36 mouse cellular contexts compared by ENCODE assay signal in the genomic region with DNA sequence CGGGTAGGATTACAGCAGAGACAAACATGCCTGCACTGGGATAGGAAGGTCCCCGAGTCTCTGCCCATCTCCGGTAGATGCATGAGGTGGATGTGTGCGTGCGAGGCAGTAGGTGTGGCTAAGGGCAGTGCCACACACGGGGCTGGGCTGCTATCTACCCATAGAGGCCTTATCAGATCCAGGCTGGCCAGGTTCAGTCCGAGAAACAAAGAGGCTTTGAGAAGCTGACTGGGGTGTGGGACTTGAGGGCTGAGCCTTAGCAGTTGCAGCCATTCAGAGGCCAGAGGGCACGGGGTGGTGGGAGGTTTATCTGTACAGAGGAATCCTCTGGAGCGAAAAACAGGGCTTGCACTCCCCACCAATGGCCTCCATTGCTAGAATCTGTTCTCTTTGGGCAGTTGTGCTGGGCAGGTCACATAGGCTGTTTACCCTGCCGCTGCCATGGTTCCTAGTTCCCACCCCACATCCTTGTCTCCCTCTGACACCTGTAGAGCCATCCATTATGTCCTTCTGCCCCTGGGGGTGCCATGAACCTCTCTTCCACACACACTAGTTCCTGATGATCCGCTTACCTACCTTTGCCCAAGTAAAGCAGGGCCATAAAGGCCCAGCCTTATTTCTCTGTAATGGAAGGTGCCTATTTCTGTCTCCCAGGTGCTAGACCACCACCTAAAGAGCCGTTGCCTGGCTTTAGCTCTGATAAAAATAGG. TPM values are rescaled to one million over a fixed set of nuclear protein-coding genes. Genes with fewer than 3 reads are reported as not detected.
DNase-seq lines count a peak whose midpoint lies in the region; ATAC-seq and TF ChIP-seq lines count a peak whose summit lies in the region.
"Had no signal": no experiment of that assay in that cellular context is flagged by ENCODE, and none has a peak within 500 bp of the region (broad histone marks: within the 10 kb centered on the region; RNA-seq: fewer than 3 reads in every experiment).

No protein-coding gene starts in this region.

- TF ChIP-seq POLR2A in small intestine, adult 2 months (IDR thresholded peaks at IDR 0.05; ENCODE audit: low read depth, low read length): no peak

- peaks cover 9% of the 10 kb centered on the region for H3K27me3 ChIP-seq in midbrain, embryonic 11.5 days (ENCODE audit: control insufficient read depth, insufficient read depth, low read length)
- H3K27me3 ChIP-seq in midbrain, embryonic 15.5 days (replicated peaks): peaks cover 21% of the 10 kb centered on the region
- peaks cover 4% of the 10 kb centered on the region for H3K27me3 ChIP-seq in intestine, embryonic 15.5 days (replicated peaks)
- H3K27me3 ChIP-seq in small intestine, adult 2 months (ENCODE audit: control insufficient read depth, insufficient read depth, low read length): no peaks in the 10 kb centered on the region
- peaks cover 4% of the 10 kb centered on the region; the same call in 1 of the 2 replicates for H3K27me3 ChIP-seq in stomach, embryonic 16.5 days (ENCODE audit: control insufficient read depth, insufficient read depth, low read length)
- H3K27me3 ChIP-seq in hindbrain, embryonic 12.5 days: peaks cover 68% of the 10 kb centered on the region

- H3K4me3 ChIP-seq in midbrain, embryonic 11.5 days (ENCODE audit: low read depth, low read length): no peak overlapping the region
- H3K4me3 ChIP-seq in midbrain, embryonic 15.5 days: no peak overlapping the region
- no peak overlapping the region for H3K4me3 ChIP-seq in intestine, embryonic 15.5 days (replicated peaks)
- no peak overlapping the region for H3K4me3 ChIP-seq in small intestine, adult 2 months (ENCODE audit: low read depth, low read length)
- no peak overlapping the region for H3K4me3 ChIP-seq in stomach, embryonic 16.5 days (replicated peaks; ENCODE audit: low read length)
- no peak overlapping the region for H3K4me3 ChIP-seq in hindbrain, embryonic 12.5 days
- H3K4me3 ChIP-seq: forebrain, embryonic 10.5 days; forebrain, embryonic 13.5 days; gastrocnemius, adult 2 months; hindbrain, embryonic 13.5 days had no signal

- no peak for ATAC-seq in midbrain, embryonic 11.5 days (ENCODE audit: low FRiP score)
- no peak for ATAC-seq in midbrain, embryonic 15.5 days (replicated peaks)
- ATAC-seq in intestine, embryonic 15.5 days: peak; percentile 92
- ATAC-seq in stomach, embryonic 16.5 days (ENCODE audit: insufficient read depth, low FRiP score): peak; percentile 83
- no peak for ATAC-seq in hindbrain, embryonic 12.5 days (ENCODE audit: low FRiP score)
- ATAC-seq: forebrain, embryonic 13.5 days; forebrain, postnatal 0 days; hindbrain, embryonic 16.5 days; Patski had no signal

- H3K4me1 ChIP-seq in midbrain, embryonic 11.5 days (ENCODE audit: control insufficient read depth, insufficient read depth, low read length): no peaks in the 10 kb centered on the region
- no peaks in the 10 kb centered on the region for H3K4me1 ChIP-seq in midbrain, embryonic 15.5 days
- peaks cover 8% of the 10 kb centered on the region for H3K4me1 ChIP-seq in intestine, embryonic 15.5 days (replicated peaks)
- H3K4me1 ChIP-seq in small intestine, adult 2 months (ENCODE audit: control insufficient read depth, insufficient read depth, insufficient read length, low read length): peaks cover 25% of the 10 kb centered on the region; the same call in 1 of the 2 replicates
- H3K4me1 ChIP-seq in stomach, embryonic 16.5 days (ENCODE audit: control insufficient read depth, insufficient read depth, low read length): no peaks in the 10 kb centered on the region
- no peaks in the 10 kb centered on the region for H3K4me1 ChIP-seq in hindbrain, embryonic 12.5 days
- H3K4me1 ChIP-seq: forebrain, embryonic 10.5 days; forebrain, embryonic 13.5 days; hindbrain, embryonic 13.5 days had no signal

- H3K27ac ChIP-seq in midbrain, embryonic 11.5 days (ENCODE audit: low read depth, low read length): no peak overlapping the region
- no peak overlapping the region for H3K27ac ChIP-seq in midbrain, embryonic 15.5 days
- H3K27ac ChIP-seq in intestine, embryonic 15.5 days: peak overlapping the region; percentile 77
- H3K27ac ChIP-seq in small intestine, adult 2 months (ENCODE audit: insufficient read depth, low read depth, low read length): peak overlapping the region; percentile 82
- H3K27ac ChIP-seq in stomach, embryonic 16.5 days (ENCODE audit: low read length): peak overlapping the region; percentile 41
- H3K27ac ChIP-seq in hindbrain, embryonic 12.5 days: no peak overlapping the region
- H3K27ac ChIP-seq: forebrain, embryonic 10.5 days; forebrain, embryonic 13.5 days; gastrocnemius, adult 2 months; hindbrain, embryonic 13.5 days had no signal

- H3K4me2 ChIP-seq in midbrain, embryonic 11.5 days: no peak overlapping the region
- H3K4me2 ChIP-seq in midbrain, embryonic 15.5 days: no peak overlapping the region
- peak overlapping the region; percentile 22; the same call in 1 of the 2 replicates for H3K4me2 ChIP-seq in intestine, embryonic 15.5 days (replicated peaks)
- H3K4me2 ChIP-seq in stomach, embryonic 16.5 days (ENCODE audit: low read depth, low read length): no peak overlapping the region
- no peak overlapping the region for H3K4me2 ChIP-seq in hindbrain, embryonic 12.5 days (replicated peaks)
- H3K4me2 ChIP-seq: forebrain, embryonic 13.5 days; heart, embryonic 11.5 days; hindbrain, embryonic 13.5 days had no signal

- peak; percentile 69 for DNase-seq in midbrain, embryonic 11.5 days (ENCODE audit: low spot score, missing footprints)
- no peak for DNase-seq in adrenal gland, postnatal 25 days
- DNase-seq in cerebellum, adult 9-11 months: no peak
- DNase-seq: adrenal gland, postnatal 10 days; B cell, adult 2 months; cerebellum, adult 11 months; cerebellum, adult 8-10 months; cerebellum, postnatal 14 days; forebrain, postnatal 0 days; gastrocnemius, adult 2 months; gastrocnemius, postnatal 14 days; heart, adult 11 months had no signal

- 60% methylated on average over 12 of the region's 12 CpGs for WGBS in midbrain, embryonic 11.5 days
- WGBS in midbrain, embryonic 15.5 days: 57% methylated on average over 12 of the region's 12 CpGs
- WGBS in intestine, embryonic 15.5 days: 30% methylated on average over 12 of the region's 12 CpGs
- WGBS in small intestine, adult 2 months: 16% methylated on average over 12 of the region's 12 CpGs
- WGBS in stomach, embryonic 16.5 days: 47% methylated on average over 12 of the region's 12 CpGs
- WGBS in hindbrain, embryonic 12.5 days: 58% methylated on average over 12 of the region's 12 CpGs

- H3K36me3 ChIP-seq in midbrain, embryonic 11.5 days (ENCODE audit: control insufficient read depth, insufficient read depth, low read length): no peaks in the 10 kb centered on the region
- no peaks in the 10 kb centered on the region for H3K36me3 ChIP-seq in midbrain, embryonic 15.5 days (replicated peaks)
- H3K36me3 ChIP-seq in intestine, embryonic 15.5 days: 0 out of 2 replicates have a peak, but pooled peaks cover 3% of the 10 kb centered on the region
- peaks cover 20% of the 10 kb centered on the region for H3K36me3 ChIP-seq in small intestine, adult 2 months (ENCODE audit: control insufficient read depth, insufficient read depth, low read length)
- no peaks in the 10 kb centered on the region for H3K36me3 ChIP-seq in stomach, embryonic 16.5 days (ENCODE audit: control insufficient read depth, insufficient read depth, low read length)
- no peaks in the 10 kb centered on the region for H3K36me3 ChIP-seq in hindbrain, embryonic 12.5 days
- H3K36me3 ChIP-seq: forebrain, embryonic 10.5 days; G1E; hindbrain, embryonic 13.5 days had no signal

- no peak for TF ChIP-seq CTCF in small intestine, adult 2 months (IDR thresholded peaks at IDR 0.05; ENCODE audit: extremely low read depth, insufficient read length, insufficient replicate concordance, low read depth, low read length)

- no peaks in the 10 kb centered on the region for H3K9me3 ChIP-seq in midbrain, embryonic 11.5 days (ENCODE audit: control insufficient read depth, low read length)
- no peaks in the 10 kb centered on the region for H3K9me3 ChIP-seq in midbrain, embryonic 15.5 days
- H3K9me3 ChIP-seq in intestine, embryonic 15.5 days: no peaks in the 10 kb centered on the region
- no peaks in the 10 kb centered on the region for H3K9me3 ChIP-seq in stomach, embryonic 16.5 days (replicated peaks; ENCODE audit: control insufficient read depth, low read length)
- H3K9me3 ChIP-seq in hindbrain, embryonic 12.5 days (replicated peaks): no peaks in the 10 kb centered on the region
- H3K9me3 ChIP-seq: forebrain, embryonic 10.5 days; forebrain, embryonic 13.5 days; G1E; hindbrain, embryonic 13.5 days had no signal

- H3K9ac ChIP-seq in midbrain, embryonic 11.5 days (ENCODE audit: low read length): no peak overlapping the region
- H3K9ac ChIP-seq in midbrain, embryonic 15.5 days: no peak overlapping the region
- no peak overlapping the region for H3K9ac ChIP-seq in intestine, embryonic 15.5 days
- no peak overlapping the region for H3K9ac ChIP-seq in stomach, embryonic 16.5 days (ENCODE audit: low read length)
- no peak overlapping the region for H3K9ac ChIP-seq in hindbrain, embryonic 12.5 days
- H3K9ac ChIP-seq: forebrain, embryonic 13.5 days; forebrain, postnatal 0 days; hindbrain, embryonic 13.5 days had no signal

RNA-seq across cellular contexts. Expression of a gene that starts 6.4 kb away (rescaled TPM):
- polyA plus RNA-seq in midbrain, embryonic 11.5 days (2014; fragmentation: Nextera tagmentation; extraction: Ambion mirVana): 0.03 and 0.04 TPM in 2 replicates
- 0.90 and 0.93 TPM in 2 replicates for polyA plus RNA-seq in midbrain, embryonic 15.5 days (2015; fragmentation: Nextera tagmentation; extraction: Ambion mirVana)
- polyA plus RNA-seq in intestine, embryonic 15.5 days (2015; fragmentation: Nextera tagmentation; extraction: Ambion mirVana): 0.08 and 0.19 TPM in 2 replicates
- polyA plus RNA-seq in small intestine, adult 2 months (2012; rRNA removed): 0.03 and 0.15 TPM in 2 replicates
- polyA plus RNA-seq in stomach, embryonic 16.5 days (2015; fragmentation: Nextera tagmentation; extraction: Ambion mirVana): 0.05 and 0.07 TPM in 2 replicates
- 0.06 TPM in 1 of 2 replicates, not detected in the other for total RNA-seq in adrenal gland, postnatal 25 days (2021)
- polyA plus RNA-seq in hindbrain, embryonic 12.5 days (2016; fragmentation: Nextera tagmentation; extraction: Ambion mirVana): 0.85 and 1.9 TPM in 2 replicates
- total RNA-seq: adrenal gland, adult 18-20 months; adrenal gland, postnatal 10 days; adrenal gland, postnatal 4 days; gastrocnemius, adult 2 months; gastrocnemius, postnatal 14 days; gastrocnemius, postnatal 4 days; heart, adult 8-10 months; heart, postnatal 25 days; hematopoietic stem cell, adult 5-6 weeks had no signal
- polyA plus RNA-seq: embryonic facial prominence, embryonic 11.5 days; G1E; heart, embryonic 11.5 days; heart, embryonic 14.5 days; heart, postnatal 0 days; Patski had no signal

RNA-seq across cellular contexts. Expression of a gene that starts 9.7 kb away (rescaled TPM):
- polyA plus RNA-seq in midbrain, embryonic 11.5 days (2014; fragmentation: Nextera tagmentation; extraction: Ambion mirVana): 0.22 TPM in 1 of 2 replicates, not detected in the other
- 0.10 and 0.11 TPM in 2 replicates for polyA plus RNA-seq in midbrain, embryonic 15.5 days (2015; fragmentation: Nextera tagmentation; extraction: Ambion mirVana)
- polyA plus RNA-seq in intestine, embryonic 15.5 days (2015; fragmentation: Nextera tagmentation; extraction: Ambion mirVana): 29.1 and 30.9 TPM in 2 replicates
- polyA plus RNA-seq in small intestine, adult 2 months (2012; rRNA removed): 67.5 and 198 TPM in 2 replicates
- 19.0 and 22.0 TPM in 2 replicates for polyA plus RNA-seq in stomach, embryonic 16.5 days (2015; fragmentation: Nextera tagmentation; extraction: Ambion mirVana)
- 0.24 TPM in 1 of 2 replicates, not detected in the other for total RNA-seq in adrenal gland, postnatal 25 days (2021)
- polyA plus RNA-seq in hindbrain, embryonic 12.5 days (2016; fragmentation: Nextera tagmentation; extraction: Ambion mirVana): 0.14 and 0.83 TPM in 2 replicates
- total RNA-seq: CH12.LX; hematopoietic stem cell, adult 5-6 weeks had no signal
- polyA plus RNA-seq: embryonic facial prominence, embryonic 11.5 days; forebrain, embryonic 10.5 days had no signal

RNA-seq across cellular contexts. Expression of a gene that starts 48.9 kb away (rescaled TPM):
- 0.19 TPM in 1 of 2 replicates, not detected in the other for polyA plus RNA-seq in midbrain, embryonic 11.5 days (2014; fragmentation: Nextera tagmentation; extraction: Ambion mirVana)
- 0.38 and 0.72 TPM in 2 replicates for polyA plus RNA-seq in midbrain, embryonic 15.5 days (2015; fragmentation: Nextera tagmentation; extraction: Ambion mirVana)
- 1.7 and 3.0 TPM in 2 replicates for polyA plus RNA-seq in intestine, embryonic 15.5 days (2015; fragmentation: Nextera tagmentation; extraction: Ambion mirVana)
- 0.86 and 1.1 TPM in 2 replicates for polyA plus RNA-seq in small intestine, adult 2 months (2012; rRNA removed)
- 1.4 and 1.9 TPM in 2 replicates for polyA plus RNA-seq in stomach, embryonic 16.5 days (2015; fragmentation: Nextera tagmentation; extraction: Ambion mirVana)
- 2.2 TPM in 1 of 2 replicates, not detected in the other for total RNA-seq in adrenal gland, postnatal 25 days (2021)
- 1.6 and 2.8 TPM in 2 replicates for polyA plus RNA-seq in hindbrain, embryonic 12.5 days (2016; fragmentation: Nextera tagmentation; extraction: Ambion mirVana)
- total RNA-seq: forebrain, postnatal 0 days; G1E; gastrocnemius, adult 2 months; gastrocnemius, postnatal 14 days; gastrocnemius, postnatal 4 days; heart, adult 8-10 months; heart, postnatal 25 days; hematopoietic stem cell, adult 5-6 weeks had no signal
- polyA plus RNA-seq: embryonic facial prominence, embryonic 14.5 days; forebrain, embryonic 10.5 days; forebrain, embryonic 13.5 days; forebrain, postnatal 0 days; G1E; heart, embryonic 11.5 days; heart, embryonic 14.5 days; heart, postnatal 0 days; Patski had no signal

RNA-seq across cellular contexts. Expression of a gene that starts 56.6 kb away (rescaled TPM):
- 0.41 and 0.69 TPM in 2 replicates for polyA plus RNA-seq in midbrain, embryonic 11.5 days (2014; fragmentation: Nextera tagmentation; extraction: Ambion mirVana)
- polyA plus RNA-seq in midbrain, embryonic 15.5 days (2015; fragmentation: Nextera tagmentation; extraction: Ambion mirVana): 1.8 TPM in 2 replicates
- 2.2 and 2.9 TPM in 2 replicates for polyA plus RNA-seq in intestine, embryonic 15.5 days (2015; fragmentation: Nextera tagmentation; extraction: Ambion mirVana)
- polyA plus RNA-seq in small intestine, adult 2 months (2012; rRNA removed): 2.0 and 5.2 TPM in 2 replicates
- 0.15 and 0.44 TPM in 2 replicates for polyA plus RNA-seq in stomach, embryonic 16.5 days (2015; fragmentation: Nextera tagmentation; extraction: Ambion mirVana)
- 1.7 and 1.8 TPM in 2 replicates for total RNA-seq in adrenal gland, postnatal 25 days (2021)
- polyA plus RNA-seq in hindbrain, embryonic 12.5 days (2016; fragmentation: Nextera tagmentation; extraction: Ambion mirVana): 7.0 and 7.6 TPM in 2 replicates
- total RNA-seq: CH12.LX; forebrain, postnatal 0 days; gastrocnemius, adult 2 months; gastrocnemius, postnatal 14 days; gastrocnemius, postnatal 4 days; heart, adult 8-10 months; heart, postnatal 25 days; hematopoietic stem cell, adult 5-6 weeks had no signal
- polyA plus RNA-seq: embryonic facial prominence, embryonic 14.5 days; forebrain, embryonic 10.5 days; forebrain, embryonic 13.5 days; forebrain, postnatal 0 days; frontal cortex, adult 2 months; G1E; Patski had no signal

Comparison
In these comparisons a context has a peak if more than half of its experiments do, and no peak if none do; other contexts are left out.
1. ATAC-seq: peak in intestine, embryonic 15.5 days (single experiment) and stomach, embryonic 16.5 days (single experiment); none in midbrain, embryonic 11.5 days (single experiment), midbrain, embryonic 15.5 days (single experiment) and hindbrain, embryonic 12.5 days (single experiment).
2. H3K27ac ChIP-seq: peak in intestine, embryonic 15.5 days (single experiment), small intestine, adult 2 months (single experiment) and stomach, embryonic 16.5 days (single experiment); none in midbrain, embryonic 11.5 days (single experiment), midbrain, embryonic 15.5 days (single experiment) and hindbrain, embryonic 12.5 days (single experiment).
3. RNA of a gene that starts 9.7 kb away (polyA plus RNA-seq): 67.5 to 198 TPM in small intestine, adult 2 months, 29.1 to 30.9 TPM in intestine, embryonic 15.5 days and 19.0 to 22.0 TPM in stomach, embryonic 16.5 days; 0.22 TPM in midbrain, embryonic 11.5 days, 0.14 to 0.83 TPM in hindbrain, embryonic 12.5 days and 0.10 to 0.11 TPM in midbrain, embryonic 15.5 days; every median in the first group is over 10 times any median in the second.